Mouse (Mus musculus): Measurements from ENCODE around the gene Srek1ip1. TPM values are rescaled to one million over a fixed set of nuclear protein-coding genes. Genes with fewer than 3 reads are reported as not detected.

Gene Srek1ip1
- polyA plus RNA-seq, 1 experiment: 12.9 TPM

DNA sequence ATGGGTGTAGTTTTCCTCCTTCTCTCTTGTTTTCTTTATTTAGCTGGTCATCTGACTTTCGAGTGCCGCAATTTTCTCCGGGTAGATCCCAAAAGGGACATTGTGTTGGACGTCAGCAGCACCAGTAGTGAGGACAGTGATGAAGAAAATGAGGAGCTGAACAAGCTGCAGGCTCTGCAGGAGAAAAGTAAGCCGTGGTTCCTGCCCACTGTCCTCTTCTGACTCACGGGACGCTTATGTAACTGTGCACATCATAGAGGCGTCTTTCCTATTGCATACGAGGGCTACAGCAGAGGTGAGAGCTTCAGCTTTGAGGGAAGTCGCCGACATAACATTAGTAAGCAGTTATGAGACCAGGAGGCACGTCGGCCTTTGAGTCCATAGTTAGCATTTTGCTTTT lies 40.5 kb downstream of the Srek1ip1 start:
- WGBS: 93% methylated on average over 13 of the region's 13 CpGs

DNA sequence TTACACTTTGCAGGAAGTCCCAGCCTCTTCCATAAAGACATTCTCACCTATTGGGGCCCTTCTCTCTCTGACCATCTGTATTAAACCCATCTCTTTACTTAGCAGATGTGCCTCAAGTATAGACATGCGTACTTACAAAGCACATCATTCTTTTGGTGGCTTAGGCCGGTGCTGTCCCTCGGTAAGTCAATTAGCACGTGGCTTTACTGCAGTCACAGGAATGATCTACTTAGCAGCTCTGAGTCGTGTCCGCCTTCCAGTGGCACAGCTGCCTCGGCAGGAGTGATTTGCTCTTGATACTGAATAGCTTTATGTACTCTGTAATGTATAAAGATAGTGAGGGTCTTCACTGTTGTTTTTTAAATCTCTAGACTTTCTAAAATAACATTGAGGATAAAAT lies 45.3 kb downstream of the Srek1ip1 start:
- H3K4me1 ChIP-seq (replicated peaks; ENCODE audit: control insufficient read depth, insufficient read depth, low read length): no peaks in the 10 kb centered on the region
- no peak overlapping the region for H3K27ac ChIP-seq (ENCODE audit: control insufficient read depth, insufficient read depth, low read length)
- H3K4me3 ChIP-seq (ENCODE audit: control insufficient read depth, insufficient read depth, low read length): no peak overlapping the region
- no peak for TF ChIP-seq POLR2A (IDR thresholded peaks at IDR 0.05; ENCODE audit: control insufficient read depth, extremely low read depth, insufficient read depth, low read length, poor library complexity)
- no peak for TF ChIP-seq CTCF (IDR thresholded peaks at IDR 0.05; ENCODE audit: borderline replicate concordance, control insufficient read depth, extremely low read depth, insufficient read depth, low read length, poor library complexity)
- WGBS: 93% methylated on average over 7 of the region's 7 CpGs
- H3K27me3 ChIP-seq (ENCODE audit: control insufficient read depth, insufficient read depth, low read length): no peaks in the 10 kb centered on the region
- no peak for DNase-seq
- peaks cover 35% of the 10 kb centered on the region for H3K36me3 ChIP-seq (ENCODE audit: control insufficient read depth, insufficient read depth, low read length)

More for the DNA sequence above, 40.5 kb downstream of the Srek1ip1 start:
- Histone ChIP-seq H3K4me3 (ENCODE audit: control insufficient read depth, insufficient read depth, low read length) (no peak overlapping the region), H3K27me3 (ENCODE audit: control insufficient read depth, insufficient read depth, low read length) (no peaks in the 10 kb centered on the region), H3K36me3 (ENCODE audit: control insufficient read depth, insufficient read depth, low read length) (peaks cover 37% of the 10 kb centered on the region), H3K27ac (ENCODE audit: control insufficient read depth, insufficient read depth, low read length) (no peak overlapping the region), H3K4me1 (replicated peaks; ENCODE audit: control insufficient read depth, insufficient read depth, low read length) (no peaks in the 10 kb centered on the region)
- no peak for TF ChIP-seq POLR2A (IDR thresholded peaks at IDR 0.05; ENCODE audit: control insufficient read depth, extremely low read depth, insufficient read depth, low read length, poor library complexity)
- no peak for DNase-seq

DNA sequence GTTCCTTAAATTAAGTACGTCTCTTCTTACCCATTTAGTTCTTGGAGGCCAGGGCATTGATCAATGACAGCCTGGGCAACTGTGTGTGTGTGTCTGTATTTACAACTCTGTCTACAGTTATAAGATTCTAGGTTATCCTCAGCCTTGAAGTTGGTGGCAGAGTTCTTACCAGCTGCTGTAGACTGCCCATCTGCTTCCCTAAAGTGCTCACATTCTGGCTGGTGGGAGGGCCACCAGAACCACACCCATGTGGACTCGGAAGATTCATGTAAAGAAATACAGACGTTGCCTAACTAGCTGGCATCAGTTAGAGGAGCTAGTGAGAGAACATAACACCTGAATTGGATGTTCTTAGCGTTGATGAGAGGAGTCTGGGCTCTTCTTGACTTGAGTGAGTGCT lies 49.7 kb downstream of the Srek1ip1 start:
- DNase-seq: no peak
- H3K27me3 ChIP-seq (ENCODE audit: control insufficient read depth, insufficient read depth, low read length): no peaks in the 10 kb centered on the region
- 73% methylated on average over 4 of the region's 4 CpGs for WGBS

DNA sequence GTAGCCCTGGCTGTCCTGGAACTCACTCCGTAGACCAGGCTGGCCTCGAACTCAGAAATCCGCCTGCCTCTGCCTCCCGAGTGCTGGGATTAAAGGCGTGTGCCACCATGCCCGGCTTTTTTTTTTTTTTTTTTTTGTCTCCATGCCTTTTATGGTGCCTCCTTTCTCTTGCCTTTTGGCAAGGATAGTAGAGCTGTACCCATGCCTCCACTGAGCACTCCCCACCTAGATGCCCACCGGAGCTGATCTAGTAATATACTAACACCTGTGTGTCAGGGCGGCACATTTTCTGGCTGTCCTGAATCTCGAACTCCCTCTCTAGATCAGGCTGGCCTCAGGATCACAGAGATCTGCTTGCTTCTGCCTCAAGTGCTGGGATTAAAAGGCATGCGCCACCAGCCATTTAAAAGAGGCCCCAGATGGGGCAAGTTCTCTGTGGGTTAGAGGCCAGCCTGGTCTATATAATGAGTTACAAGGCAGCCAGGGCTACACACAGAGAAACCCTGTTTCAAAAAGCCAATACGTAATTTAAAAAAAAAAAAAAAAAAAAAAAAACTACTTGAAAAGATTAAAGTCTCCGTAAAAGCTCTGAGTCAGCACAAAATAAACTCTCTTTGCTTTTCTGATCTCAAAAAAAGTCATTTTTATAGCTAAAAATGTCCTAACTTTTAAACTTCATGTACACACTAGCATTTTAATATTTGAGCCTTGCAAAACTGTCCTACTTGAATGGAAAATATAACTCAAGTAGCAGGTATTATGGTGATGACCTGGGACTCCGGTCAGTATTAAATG lies 51.2 kb downstream of the Srek1ip1 start:
- WGBS: 92% methylated on average over 9 of the region's 13 CpGs
- H3K36me3 ChIP-seq (ENCODE audit: control insufficient read depth, insufficient read depth, low read length): peaks cover 5% of the 10 kb centered on the region; the same call in 1 of the 2 replicates
- H3K27me3 ChIP-seq (ENCODE audit: control insufficient read depth, insufficient read depth, low read length): no peaks in the 10 kb centered on the region
- H3K27ac ChIP-seq (ENCODE audit: control insufficient read depth, insufficient read depth, low read length): no peak overlapping the region
- H3K4me3 ChIP-seq (ENCODE audit: control insufficient read depth, insufficient read depth, low read length): no peak overlapping the region
- TF ChIP-seq CTCF (IDR thresholded peaks at IDR 0.05; ENCODE audit: borderline replicate concordance, control insufficient read depth, extremely low read depth, insufficient read depth, low read length, poor library complexity): no peak
- no peaks in the 10 kb centered on the region for H3K4me1 ChIP-seq (replicated peaks; ENCODE audit: control insufficient read depth, insufficient read depth, low read length)
- DNase-seq: no peak

More for the DNA sequence above, 49.7 kb downstream of the Srek1ip1 start:
- no peaks in the 10 kb centered on the region for H3K4me1 ChIP-seq (replicated peaks; ENCODE audit: control insufficient read depth, insufficient read depth, low read length)
- TF ChIP-seq CTCF (IDR thresholded peaks at IDR 0.05; ENCODE audit: borderline replicate concordance, control insufficient read depth, extremely low read depth, insufficient read depth, low read length, poor library complexity) (no peak), POLR2A (IDR thresholded peaks at IDR 0.05; ENCODE audit: control insufficient read depth, extremely low read depth, insufficient read depth, low read length, poor library complexity) (no peak)
- no peak overlapping the region for H3K4me3 ChIP-seq (ENCODE audit: control insufficient read depth, insufficient read depth, low read length)
- no peak overlapping the region for H3K27ac ChIP-seq (ENCODE audit: control insufficient read depth, insufficient read depth, low read length)
- H3K36me3 ChIP-seq (ENCODE audit: control insufficient read depth, insufficient read depth, low read length): peaks cover 18% of the 10 kb centered on the region

DNA sequence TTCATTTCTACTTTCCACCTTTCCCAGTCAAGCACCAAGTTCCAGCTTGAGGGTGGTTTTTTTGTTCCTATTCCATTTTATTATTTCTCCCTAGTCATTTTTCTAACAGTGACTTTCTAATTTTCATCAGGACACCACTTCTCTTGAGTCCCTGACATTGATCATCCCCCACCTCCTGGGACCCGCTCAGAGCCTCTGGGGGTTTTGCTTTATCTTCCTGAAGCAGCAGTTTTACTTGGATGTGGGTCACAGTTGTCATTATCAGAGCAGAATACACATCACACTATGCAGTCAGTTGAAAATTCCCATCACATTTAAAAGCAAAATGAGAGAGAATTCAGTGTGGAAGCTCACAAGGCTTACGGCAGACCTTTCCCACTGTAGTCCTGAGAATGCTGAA lies 61.4 kb downstream of the Srek1ip1 start:
- 96% methylated on average over 2 of the region's 2 CpGs for WGBS
- Histone ChIP-seq H3K4me1 (replicated peaks; ENCODE audit: control insufficient read depth, insufficient read depth, low read length) (peaks cover 15% of the 10 kb centered on the region), H3K27me3 (ENCODE audit: control insufficient read depth, insufficient read depth, low read length) (no peaks in the 10 kb centered on the region), H3K4me3 (ENCODE audit: control insufficient read depth, insufficient read depth, low read length) (no peak overlapping the region), H3K36me3 (ENCODE audit: control insufficient read depth, insufficient read depth, low read length) (no peaks in the 10 kb centered on the region), H3K27ac (ENCODE audit: control insufficient read depth, insufficient read depth, low read length) (no peak overlapping the region)
- no peak for DNase-seq
- TF ChIP-seq POLR2A (IDR thresholded peaks at IDR 0.05; ENCODE audit: control insufficient read depth, extremely low read depth, insufficient read depth, low read length, poor library complexity) (no peak), CTCF (IDR thresholded peaks at IDR 0.05; ENCODE audit: borderline replicate concordance, control insufficient read depth, extremely low read depth, insufficient read depth, low read length, poor library complexity) (no peak)

DNA sequence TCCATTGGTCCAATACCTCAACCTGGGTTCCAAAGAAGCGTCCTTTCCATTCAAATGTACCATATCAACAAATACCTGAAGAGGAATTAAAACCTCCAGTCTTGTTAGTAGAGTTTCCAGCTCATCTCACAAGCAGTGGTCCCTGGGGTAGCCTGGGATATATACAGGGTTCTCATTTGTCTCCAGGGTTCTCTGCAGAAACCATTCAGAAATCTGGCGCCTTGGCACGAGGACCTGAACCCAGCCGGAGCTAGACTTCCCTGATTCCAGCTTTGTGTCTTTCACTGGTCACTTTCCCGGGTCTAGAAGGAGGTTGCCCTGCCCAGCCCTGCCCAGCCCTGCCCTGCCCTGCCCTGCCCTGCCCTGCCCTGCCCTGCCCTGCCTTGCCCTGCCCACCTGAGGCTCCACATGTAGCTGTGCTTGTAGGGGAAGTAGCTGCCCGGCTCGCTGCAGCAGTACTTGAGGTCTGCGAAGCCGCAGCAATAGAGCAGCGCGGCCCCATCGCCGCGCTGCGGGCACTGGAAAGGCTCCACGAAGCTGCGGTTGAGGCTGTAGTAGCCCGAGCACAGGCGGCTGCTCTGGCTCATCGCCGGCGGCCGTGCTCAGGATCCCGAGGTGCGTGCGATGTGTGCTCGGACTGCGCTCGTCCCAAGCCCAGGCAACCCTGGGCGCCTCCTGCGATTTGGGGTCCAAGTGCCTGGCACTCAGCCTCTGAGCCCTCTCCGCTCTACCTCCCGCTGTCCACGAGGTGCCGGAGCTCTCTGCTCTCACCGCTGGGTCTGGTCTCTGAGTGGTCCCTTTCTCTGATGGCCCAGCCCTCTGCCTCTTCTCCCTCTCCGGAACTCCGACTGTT lies 71.1 kb downstream of the Srek1ip1 start, which contains the start of gene Shisal2b:
Shisal2b (minus strand) TSS at position 767 of the 853 bp plus-strand sequence.
- H3K27me3 ChIP-seq (ENCODE audit: control insufficient read depth, insufficient read depth, low read length): no peaks in the 10 kb centered on the region; the same call in 1 of the 2 replicates
- H3K4me3 ChIP-seq (ENCODE audit: control insufficient read depth, insufficient read depth, low read length): peak within 1 kb of the TSS; percentile 47
- 0 out of 2 replicates have a peak, but pooled peaks cover 6% of the 10 kb centered on the region for H3K4me1 ChIP-seq (replicated peaks; ENCODE audit: control insufficient read depth, insufficient read depth, low read length)
- WGBS: 5% methylated on average over 38 of the region's 38 CpGs
- no peaks in the 10 kb centered on the region for H3K36me3 ChIP-seq (ENCODE audit: control insufficient read depth, insufficient read depth, low read length)
- no peak within 1 kb of the TSS for H3K27ac ChIP-seq (ENCODE audit: control insufficient read depth, insufficient read depth, low read length)
- TF ChIP-seq POLR2A (IDR thresholded peaks at IDR 0.05; ENCODE audit: control insufficient read depth, extremely low read depth, insufficient read depth, low read length, poor library complexity) (no peak), CTCF (IDR thresholded peaks at IDR 0.05; ENCODE audit: borderline replicate concordance, control insufficient read depth, extremely low read depth, insufficient read depth, low read length, poor library complexity) (no peak)
- peak; percentile 17 for DNase-seq
